Mouse (Mus musculus) left cerebral cortex, postnatal 36 days (tissue): Measurements from ENCODE around the gene Ssna1. TPM values are rescaled to one million over a fixed set of nuclear protein-coding genes. Genes with fewer than 3 reads are reported as not detected.
A peak's percentile ranks its signal among the peaks of the same experiment; 100 is the strongest.
"Not testable (repeated sequence)": the region's sequence is repeated elsewhere in the genome, so short reads cannot be mapped to it uniquely, and the experiment has no call there.

Experiments
- DNase-seq, 2 experiments: peaks; one replicate each; pipeline ENCODE4 v3.0.0; 2021 to 2022; ENCODE audit warnings: low spot score in 2 of 2, mixed read lengths in 1 of 2
- intact Hi-C: fragments of 180-260 bp; cut with DNase I; formaldehyde crosslinking; loops from one replicate; pipeline ENCODE4 v1.15.1; 2025
- total RNA-seq, 2 experiments: library from RNA; stranded (reverse); gene quantifications; 2 replicates each; pipeline ENCODE4 v1.2.3; 2021

Ssna1 gene
- total RNA-seq, 2 experiments from 2014 or later: 60.1 to 68.3 TPM

GRCm38 (mm10) chr2:25264286-25264660 lies 8.0 kb downstream of the Ssna1 start:
- DNase-seq: no peak
- intact Hi-C loops: no loop called here

- no peak for DNase-seq
- intact Hi-C loops: loop anchor here (2.0 kb wide), 1 partner anchor 39 kb away; the partner anchor contains the start of gene Tubb4b
Measured at GRCm38 (mm10) chr2:25263623-25264285, 8.5 kb downstream of the Ssna1 start.

GRCm38 (mm10) chr2:25262795-25263622 lies 9.2 kb downstream of the Ssna1 start:
- intact Hi-C loops: loop anchor here (2.0 kb wide), 1 partner anchor 38 kb away; the partner anchor contains the start of gene Tubb4b
- no peak for DNase-seq

- peak; percentile 92 to 94 for DNase-seq
- intact Hi-C loops: loop anchor here (2.0 kb wide), 1 partner anchor 38 kb away; the partner anchor contains the start of gene Tubb4b
Measured at GRCm38 (mm10) chr2:25262291-25262767, 9.9 kb downstream of the Ssna1 start, which contains the start of gene Tprn. Tprn (plus strand) TSS chr2:25262618.

GRCm38 (mm10) chr2:25261870-25262269 lies 10.4 kb downstream of the Ssna1 start:
- DNase-seq: no peak

GRCm38 (mm10) chr2:25258887-25259286 lies 13.4 kb downstream of the Ssna1 start:
- DNase-seq: no peak
- intact Hi-C loops: no loop called here

More at GRCm38 (mm10) chr2:25261870-25262269, 10.4 kb downstream of the Ssna1 start:
- intact Hi-C loops: loop anchor here (2.0 kb wide), 1 partner anchor 37 kb away; the partner anchor contains the start of gene Tubb4b

- DNase-seq, intact Hi-C loops: not testable (repeated sequence)
Measured at GRCm38 (mm10) chr2:25257250-25257649, 15.0 kb downstream of the Ssna1 start.

- intact Hi-C loops, DNase-seq: not testable (repeated sequence)
Measured at GRCm38 (mm10) chr2:25256443-25257109, 15.7 kb downstream of the Ssna1 start.

- intact Hi-C loops: loop anchor here (2.0 kb wide), 1 partner anchor 61 kb away; no protein-coding TSS in a partner anchor
- DNase-seq: peak; percentile 88 to 90
Measured at GRCm38 (mm10) chr2:25255284-25255779, 16.9 kb downstream of the Ssna1 start, which contains the start of gene Tmem203. Tmem203 (plus strand) TSS chr2:25255439.

- no peak for DNase-seq
- intact Hi-C loops: no loop called here
Measured at GRCm38 (mm10) chr2:25252331-25252730, 19.9 kb downstream of the Ssna1 start.

- intact Hi-C loops: no loop called here
- no peak for DNase-seq
Measured at GRCm38 (mm10) chr2:25246183-25247072, 25.8 kb downstream of the Ssna1 start, which contains the start of gene AL732309.1. AL732309.1 (minus strand) TSS chr2:25246863.

- intact Hi-C loops: no loop called here
- no peak for DNase-seq
Measured at GRCm38 (mm10) chr2:25244144-25244543, 28.1 kb downstream of the Ssna1 start.

- intact Hi-C loops: no loop called here
- DNase-seq: no peak
Measured at GRCm38 (mm10) chr2:25243342-25243741, 28.9 kb downstream of the Ssna1 start.

- peak; percentile 60 to 72 for DNase-seq
- intact Hi-C loops: no loop called here
Measured at GRCm38 (mm10) chr2:25242101-25242506, 30.1 kb downstream of the Ssna1 start, which contains the start of the genes Rnf208 and Cysrt1. Rnf208 (plus strand) TSS chr2:25242255. Cysrt1 (minus strand) TSS chr2:25242452.

GRCm38 (mm10) chr2:25241438-25241775 lies 30.8 kb downstream of the Ssna1 start:
- no peak for DNase-seq
- intact Hi-C loops: no loop called here

- intact Hi-C loops: no loop called here
- DNase-seq: peak; percentile 71 to 72
Measured at GRCm38 (mm10) chr2:25240723-25241437, 31.4 kb downstream of the Ssna1 start.

GRCm38 (mm10) chr2:25240310-25240709 lies 31.9 kb downstream of the Ssna1 start:
- intact Hi-C loops: no loop called here
- DNase-seq: no peak

- DNase-seq: no peak
- intact Hi-C loops: no loop called here
Measured at GRCm38 (mm10) chr2:25239766-25240165, 32.5 kb downstream of the Ssna1 start.
